Mouse (Mus musculus): ENCODE data around the gene Shc3.

DNA sequence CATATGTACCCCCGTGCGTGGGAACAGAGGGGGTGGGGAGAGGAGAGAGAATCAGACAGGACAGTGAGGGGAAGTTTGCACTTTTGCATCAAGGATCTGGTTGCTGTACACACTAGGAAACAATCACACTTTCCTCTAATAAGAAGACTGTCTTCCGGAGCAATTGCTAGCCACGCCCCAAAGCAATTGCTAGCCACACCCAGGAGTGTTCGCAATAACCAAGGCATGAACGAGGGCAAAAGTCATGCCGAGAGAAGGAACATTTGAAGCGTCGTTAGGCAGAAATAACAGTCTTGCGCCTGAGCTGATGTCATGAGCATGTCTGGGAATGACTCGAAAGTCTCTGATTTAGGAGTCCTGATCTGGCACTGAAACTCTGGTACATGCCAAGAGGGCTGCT, 15.9 kb downstream of the Shc3 start:
- no peak for TF ChIP-seq CTCF (IDR thresholded peaks at IDR 0.05; ENCODE audit: low read depth, low read length)
- no peak for TF ChIP-seq GATA1 (IDR thresholded peaks at IDR 0.05; ENCODE audit: borderline replicate concordance, low read length)
- TF ChIP-seq POLR2AphosphoS5 (IDR thresholded peaks at IDR 0.05; ENCODE audit: insufficient replicate concordance, low read depth, low read length): no peak
